Mouse (Mus musculus): ENCODE results near the gene Fam184a. TPM values are rescaled to one million over a fixed set of nuclear protein-coding genes. Genes with fewer than 3 reads are reported as not detected.
"Not testable (repeated sequence)": the region's sequence is repeated elsewhere in the genome, so short reads cannot be mapped to it uniquely, and the experiment has no call there.

Gene Fam184a
- total RNA-seq, 2 experiments from 2014 or later = 3.2 to 4.5 TPM

DNA sequence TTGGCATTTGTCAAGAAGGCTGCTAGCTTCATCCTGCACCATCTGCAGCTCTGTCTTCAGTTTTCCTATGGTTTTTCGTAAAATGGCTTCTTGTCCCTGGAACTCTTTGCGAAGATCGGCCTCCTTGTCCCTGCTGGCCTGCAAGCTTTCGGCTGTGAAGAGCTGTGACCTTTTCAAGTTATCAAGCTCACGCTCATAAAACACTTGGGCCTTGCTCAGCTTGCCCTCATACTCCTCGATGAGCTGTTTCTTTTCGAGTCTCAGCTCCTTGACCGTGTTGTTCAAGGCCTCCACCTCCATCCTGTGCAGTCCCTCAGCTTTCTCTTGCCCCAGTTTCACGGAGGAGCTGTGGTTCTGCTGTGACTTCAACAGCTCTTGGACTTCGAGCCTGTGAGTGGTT, 52.4 kb downstream of the Fam184a start:
- ATAC-seq (replicated peaks; ENCODE audit: low FRiP score, low TSS enrichment, poor library complexity, severe bottlenecking) = no peak

DNA sequence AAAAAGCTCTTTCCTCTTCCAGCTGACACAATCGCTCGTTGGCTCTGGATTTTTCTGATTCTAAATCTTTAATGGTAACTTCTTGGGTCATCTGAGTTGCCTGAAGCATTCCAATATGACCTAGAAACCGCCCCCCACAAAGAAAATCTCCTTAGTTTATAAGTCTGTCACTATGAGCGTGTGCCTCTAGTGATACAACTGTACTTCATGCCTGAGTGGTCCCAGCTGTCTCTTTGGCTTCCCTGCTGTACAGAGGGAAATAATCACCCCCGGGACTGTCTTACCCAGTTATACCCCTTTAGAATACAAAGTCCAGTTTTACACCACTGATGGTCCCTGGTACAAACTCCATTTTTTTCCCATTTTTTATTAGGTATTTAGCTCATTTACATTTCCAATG, 56.2 kb downstream of the Fam184a start:
- no peak for ATAC-seq (replicated peaks; ENCODE audit: low FRiP score, low TSS enrichment, poor library complexity, severe bottlenecking)

DNA sequence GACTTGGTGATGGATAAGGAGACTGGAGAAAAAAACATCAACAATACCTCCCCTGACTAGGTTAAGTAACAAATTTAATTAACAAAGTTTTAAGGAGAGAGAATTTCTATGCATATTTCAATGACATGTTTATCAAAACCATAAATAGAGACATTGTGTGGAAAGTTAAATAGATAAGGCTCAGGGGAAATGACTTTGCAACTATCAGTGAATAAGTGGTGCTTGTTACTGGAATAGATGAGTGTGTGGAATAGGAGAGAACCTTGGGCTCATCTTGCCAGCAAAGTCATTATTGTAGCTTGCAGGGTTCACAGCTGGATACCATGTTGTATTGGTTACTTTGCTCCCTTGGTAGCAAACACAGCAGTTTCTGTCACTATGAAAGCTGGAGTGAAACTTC, 59.7 kb downstream of the Fam184a start:
- ATAC-seq (replicated peaks; ENCODE audit: low FRiP score, low TSS enrichment, poor library complexity, severe bottlenecking) = peak; percentile 77

DNA sequence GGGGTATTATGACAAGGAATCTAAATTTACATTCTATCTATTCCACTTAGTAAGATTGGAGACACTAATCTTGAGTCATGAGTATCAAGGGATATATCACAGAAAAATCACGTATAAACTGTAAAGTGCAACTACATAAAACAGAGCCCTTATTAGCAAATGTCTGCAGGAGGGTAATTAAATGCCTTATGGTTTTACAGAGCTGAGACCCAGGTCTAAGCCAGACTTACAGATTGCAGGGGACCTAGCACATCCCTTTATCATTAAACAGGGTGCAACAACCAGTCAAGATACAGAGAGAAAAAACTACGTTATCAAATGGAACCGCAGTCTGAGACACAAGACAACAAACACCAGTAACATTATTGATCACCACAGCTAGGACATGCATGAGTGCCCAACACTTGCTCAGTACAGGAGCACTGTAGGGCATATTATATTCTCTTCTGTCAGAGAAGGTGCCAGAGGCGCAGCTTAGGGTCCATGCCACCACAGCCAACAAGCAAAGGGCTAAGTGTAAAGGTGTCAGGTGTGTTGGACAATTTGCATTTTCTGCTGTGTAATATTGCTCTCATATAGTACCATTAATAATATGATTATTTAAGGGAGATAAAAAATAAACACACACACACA, 61.9 kb downstream of the Fam184a start:
- ATAC-seq (replicated peaks; ENCODE audit: low FRiP score, low TSS enrichment, poor library complexity, severe bottlenecking) = no peak

DNA sequence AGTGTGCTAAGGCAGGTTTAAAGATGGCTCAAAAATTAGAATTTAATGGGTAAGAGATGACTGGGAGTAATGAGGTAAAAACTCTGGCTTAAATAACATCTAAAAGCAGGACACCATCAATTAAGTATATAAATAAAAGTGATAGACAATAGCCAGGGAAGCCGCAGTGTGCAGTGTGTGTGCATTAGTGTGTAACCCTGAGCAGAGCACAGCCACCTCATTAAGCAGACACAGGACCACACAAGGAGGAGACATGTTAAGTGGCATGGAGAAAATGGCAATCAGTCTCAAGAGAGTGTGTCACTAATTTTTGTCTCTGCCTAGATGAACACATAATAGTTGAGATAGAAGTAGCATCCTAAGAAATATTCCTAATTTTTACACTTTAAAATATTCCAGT, 62.4 kb downstream of the Fam184a start:
- ATAC-seq (replicated peaks; ENCODE audit: low FRiP score, low TSS enrichment, poor library complexity, severe bottlenecking) = no peak

DNA sequence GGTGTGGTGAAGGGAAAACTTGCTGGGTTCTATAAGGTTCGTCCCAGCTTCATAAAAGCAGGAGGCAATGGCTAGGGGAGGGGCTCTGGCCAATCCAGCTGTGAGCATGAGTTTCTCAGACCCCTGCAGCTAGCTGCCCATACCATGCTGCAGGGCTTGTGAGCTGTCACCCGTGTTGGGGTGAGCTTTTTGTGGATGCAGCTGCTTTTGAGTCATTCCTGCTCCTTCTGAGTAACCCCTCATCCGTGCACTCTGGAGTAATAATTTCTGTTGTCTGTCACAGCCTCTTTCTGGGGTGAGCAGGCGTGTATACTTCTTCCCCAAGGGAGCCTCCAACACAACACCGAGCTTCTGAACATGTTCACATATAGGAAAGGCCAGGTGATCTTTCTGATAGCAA, 63.0 kb downstream of the Fam184a start:
- ATAC-seq (replicated peaks; ENCODE audit: low FRiP score, low TSS enrichment, poor library complexity, severe bottlenecking) = no peak

DNA sequence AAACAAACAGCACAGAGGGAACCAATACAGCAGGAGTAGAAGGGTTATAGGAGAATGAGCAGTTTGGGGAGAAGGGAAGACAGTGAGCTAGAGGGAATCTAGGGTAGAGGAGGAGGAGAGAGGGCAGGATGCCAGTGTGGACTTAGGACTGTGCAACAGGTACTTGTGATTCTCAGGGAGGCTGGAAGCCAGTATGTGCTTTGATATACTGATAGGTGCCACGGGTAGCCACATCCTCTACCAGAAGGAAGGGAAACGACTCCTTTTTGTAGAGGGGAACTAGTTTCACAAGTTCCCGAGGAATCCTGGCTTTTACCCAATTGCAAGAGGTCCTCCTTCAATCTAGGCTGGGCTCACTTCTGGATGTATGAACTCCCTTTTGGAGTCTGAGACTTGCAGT, 65.1 kb downstream of the Fam184a start:
- no peak for ATAC-seq (replicated peaks; ENCODE audit: low FRiP score, low TSS enrichment, poor library complexity, severe bottlenecking)

DNA sequence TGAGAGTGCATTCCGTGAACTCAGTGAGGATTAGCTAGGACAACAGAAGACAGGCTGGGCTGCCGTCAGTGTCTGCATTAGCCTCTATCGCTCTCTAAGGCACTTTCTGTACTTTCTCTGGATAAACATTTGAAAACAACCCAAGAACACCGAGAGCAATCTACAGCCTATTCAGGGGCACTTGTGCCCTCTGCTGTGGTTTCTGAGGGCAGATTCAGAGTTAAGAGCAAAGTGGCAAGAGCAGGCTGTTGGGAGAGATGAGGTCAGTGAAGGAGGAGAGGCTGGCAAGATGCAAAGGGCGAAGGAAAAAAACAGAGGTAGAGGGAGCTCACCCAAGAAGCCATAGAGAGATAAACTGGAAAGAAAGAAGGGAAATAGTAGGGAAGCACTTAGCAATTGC, 67.7 kb downstream of the Fam184a start:
- ATAC-seq (replicated peaks; ENCODE audit: low FRiP score, low TSS enrichment, poor library complexity, severe bottlenecking) = no peak; the same call in 1 of the 2 replicates

DNA sequence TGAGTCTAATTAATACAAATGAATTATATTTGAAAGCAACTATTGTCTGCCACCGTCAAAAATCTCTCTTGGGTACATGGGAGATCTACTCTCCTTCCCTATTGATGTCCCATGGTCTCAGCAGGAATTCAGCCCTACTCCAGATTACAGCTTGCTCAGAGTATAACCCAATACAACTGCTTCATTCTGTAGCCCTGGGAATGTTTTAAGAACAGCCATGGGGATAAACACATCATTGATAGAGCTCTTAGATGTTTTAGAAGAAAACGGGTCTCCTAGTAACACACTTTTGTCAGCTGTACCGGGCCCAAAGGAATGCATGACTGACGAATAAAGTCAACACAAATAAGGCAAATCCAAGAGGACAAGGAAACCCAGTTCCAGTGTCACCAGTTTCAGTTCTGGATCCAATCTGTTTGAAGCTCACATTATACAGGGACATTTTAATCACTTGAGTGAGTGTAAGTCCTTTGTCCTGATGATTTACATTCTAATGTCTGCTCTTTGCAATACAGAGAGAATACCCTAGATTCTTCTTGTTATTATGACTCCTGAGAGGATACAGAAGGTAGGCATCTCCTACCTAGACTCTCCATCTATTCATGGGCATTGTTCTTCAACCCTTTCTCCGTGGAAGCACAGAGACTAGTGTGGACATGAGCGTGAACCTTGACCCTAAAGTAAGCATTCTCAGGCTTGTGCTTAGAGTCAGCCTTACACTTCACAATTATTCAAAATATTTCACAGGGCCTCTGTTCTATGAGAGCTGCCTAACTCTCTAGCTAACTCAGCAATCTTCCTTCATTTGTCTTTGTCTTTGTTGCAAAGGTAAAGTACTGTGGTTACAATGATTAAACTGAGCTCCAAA, 71.0 kb downstream of the Fam184a start:
- no peak for ATAC-seq (replicated peaks; ENCODE audit: low FRiP score, low TSS enrichment, poor library complexity, severe bottlenecking)

DNA sequence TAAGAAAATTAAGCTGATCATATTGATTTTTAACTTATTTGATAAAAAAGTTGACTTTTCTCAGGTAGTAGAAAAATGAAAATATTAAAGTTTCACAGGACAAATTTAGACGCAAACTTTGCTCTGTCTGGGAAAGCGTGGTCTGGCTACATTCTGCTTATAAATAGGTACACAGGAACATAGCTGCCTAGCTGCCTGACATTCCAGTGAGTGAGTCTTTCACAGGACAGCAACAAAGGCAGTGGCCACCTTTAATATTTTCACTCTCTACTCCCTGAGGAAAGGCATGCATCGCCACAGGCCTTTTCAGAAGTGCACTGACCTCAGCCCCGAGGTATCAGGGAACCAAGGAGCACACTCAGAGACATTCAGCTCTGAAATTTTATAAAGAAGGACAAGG, 89.1 kb downstream of the Fam184a start:
- ATAC-seq (replicated peaks; ENCODE audit: low FRiP score, low TSS enrichment, poor library complexity, severe bottlenecking) = no peak

DNA sequence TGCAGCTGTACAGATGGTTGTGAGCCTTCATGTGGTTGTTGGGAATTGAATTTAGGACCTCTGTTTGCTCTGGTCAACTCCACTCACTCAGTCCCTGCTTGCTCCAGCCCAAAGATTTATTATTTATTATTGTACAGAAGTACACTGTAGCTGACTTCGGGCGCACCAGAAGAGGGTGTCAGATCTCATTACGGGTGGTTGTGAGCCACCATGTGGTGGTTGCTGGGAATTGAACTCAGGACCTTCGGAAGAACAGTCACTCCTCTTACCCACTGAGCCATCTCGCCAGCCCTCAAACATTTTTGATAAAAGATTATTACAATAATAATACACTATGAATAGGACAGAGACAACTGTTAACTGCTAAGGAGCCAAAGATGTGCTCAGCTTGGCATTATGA, 96.7 kb downstream of the Fam184a start:
- not testable (repeated sequence) for ATAC-seq (replicated peaks; ENCODE audit: low FRiP score, low TSS enrichment, poor library complexity, severe bottlenecking)

DNA sequence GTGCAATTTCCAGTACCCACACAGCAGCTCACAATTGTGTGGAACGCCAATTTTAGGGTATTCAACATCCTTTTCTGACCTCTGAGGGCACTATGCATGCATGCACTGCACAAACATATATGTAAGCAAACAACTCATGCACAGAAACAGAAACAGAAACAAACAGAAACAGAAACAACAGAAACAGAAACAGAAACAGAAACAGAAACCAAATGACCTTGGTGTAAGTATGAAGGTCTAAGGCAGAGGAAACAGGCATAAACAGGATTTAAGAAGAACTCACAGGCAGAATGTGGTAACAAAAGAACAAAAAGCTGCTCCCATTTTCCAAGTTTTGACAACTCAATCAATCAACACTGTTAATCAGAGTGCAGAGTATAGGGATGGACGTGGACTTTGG, 100.2 kb downstream of the Fam184a start:
- no peak for ATAC-seq (replicated peaks; ENCODE audit: low FRiP score, low TSS enrichment, poor library complexity, severe bottlenecking)

DNA sequence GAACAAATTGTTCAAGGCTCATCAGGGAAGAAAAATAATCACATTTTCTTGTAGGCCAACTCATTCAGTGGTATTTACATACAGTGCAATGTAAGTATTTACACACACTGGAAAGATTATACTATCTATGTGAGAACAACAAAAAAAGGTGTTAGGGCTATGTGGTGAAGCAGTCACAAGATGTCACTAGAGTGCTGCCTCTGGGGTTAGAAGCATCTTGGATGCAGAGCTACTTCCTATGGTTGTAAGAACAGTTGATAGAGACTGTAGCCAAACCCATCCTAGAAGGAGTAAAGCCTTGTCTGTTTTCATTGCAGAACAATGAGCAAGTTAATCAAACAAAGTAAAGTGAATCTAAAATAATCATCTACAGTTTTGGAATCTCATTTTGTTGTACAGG, 109.4 kb downstream of the Fam184a start:
- ATAC-seq (replicated peaks; ENCODE audit: low FRiP score, low TSS enrichment, poor library complexity, severe bottlenecking) = peak; percentile 90

DNA sequence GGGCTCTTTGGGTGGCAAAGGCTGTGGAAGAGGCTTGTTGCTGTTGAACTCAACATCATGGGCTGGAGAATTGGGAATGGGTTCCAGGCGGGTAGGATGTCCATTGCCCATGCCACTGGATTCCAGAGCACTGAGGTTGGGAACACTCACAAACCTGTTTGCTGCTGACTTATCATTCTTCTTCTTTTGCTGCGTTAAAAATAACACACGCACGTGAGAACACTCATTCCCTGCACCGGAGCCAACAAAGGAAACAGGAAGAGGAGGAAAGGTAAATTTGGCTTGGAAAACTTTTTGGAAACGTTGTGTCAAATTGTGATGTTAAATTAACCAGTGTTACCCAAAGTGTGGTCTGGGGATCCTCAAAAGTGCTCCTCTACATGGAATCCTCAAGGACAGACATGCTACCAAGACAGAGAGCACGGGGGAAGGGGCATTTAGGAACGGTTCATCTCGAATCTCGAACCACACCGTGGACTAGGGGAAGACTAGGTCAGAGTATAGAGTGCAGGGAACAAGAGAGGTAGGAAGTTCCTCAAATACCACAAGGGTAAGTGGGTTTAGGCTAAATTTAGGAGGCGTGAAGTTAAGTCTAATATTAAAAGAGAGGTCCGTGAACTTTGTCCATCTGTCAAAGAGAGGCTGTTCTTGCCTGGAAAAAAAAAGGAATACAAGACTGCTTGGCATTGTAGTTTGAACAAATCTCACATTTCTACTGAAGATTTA, 115.5 kb downstream of the Fam184a start:
- ATAC-seq (replicated peaks; ENCODE audit: low FRiP score, low TSS enrichment, poor library complexity, severe bottlenecking) = no peak

DNA sequence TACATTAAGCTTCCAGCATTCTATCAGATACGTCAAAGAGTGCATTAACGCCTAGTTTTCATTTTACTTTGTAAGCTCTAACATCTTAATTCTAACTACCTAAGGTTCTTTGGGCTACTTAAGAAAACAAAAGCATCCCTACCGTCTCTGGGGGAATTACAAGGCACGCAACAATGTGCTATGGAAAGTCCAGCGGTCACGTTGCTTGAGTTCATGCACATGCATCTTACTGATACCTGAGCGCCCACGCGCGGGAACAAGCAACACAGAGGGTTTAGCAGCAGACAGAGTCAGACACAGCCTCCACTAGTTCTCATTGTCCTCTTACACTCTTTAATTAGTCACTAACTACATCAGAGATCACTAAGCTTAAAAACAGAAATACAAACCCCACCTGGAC, 116.8 kb downstream of the Fam184a start:
- ATAC-seq (replicated peaks; ENCODE audit: low FRiP score, low TSS enrichment, poor library complexity, severe bottlenecking) = no peak

DNA sequence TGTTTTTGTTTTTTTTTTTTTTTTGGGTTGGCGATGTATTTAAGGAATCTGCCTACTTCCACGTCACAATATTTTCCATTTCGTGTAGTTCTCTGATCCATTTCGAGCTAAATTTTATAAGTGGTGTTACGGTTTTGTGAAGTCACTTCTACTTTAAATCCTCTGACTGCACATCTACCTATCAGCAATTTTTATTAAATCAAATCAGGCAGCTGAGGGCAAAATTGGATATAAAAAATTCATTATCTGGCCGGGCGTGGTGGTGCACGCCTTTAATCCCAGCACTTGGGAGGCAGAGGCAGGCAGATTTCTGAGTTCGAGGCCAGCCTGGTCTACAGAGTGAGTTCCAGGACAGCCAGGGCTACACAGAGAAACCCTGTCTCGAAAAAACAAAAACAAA, 120.6 kb downstream of the Fam184a start, which contains the start of gene Mcm9:
TSS of gene Mcm9 (minus strand) at position 101 of the 400 bp plus-strand sequence.
- not testable (repeated sequence) for ATAC-seq (replicated peaks; ENCODE audit: low FRiP score, low TSS enrichment, poor library complexity, severe bottlenecking)

DNA sequence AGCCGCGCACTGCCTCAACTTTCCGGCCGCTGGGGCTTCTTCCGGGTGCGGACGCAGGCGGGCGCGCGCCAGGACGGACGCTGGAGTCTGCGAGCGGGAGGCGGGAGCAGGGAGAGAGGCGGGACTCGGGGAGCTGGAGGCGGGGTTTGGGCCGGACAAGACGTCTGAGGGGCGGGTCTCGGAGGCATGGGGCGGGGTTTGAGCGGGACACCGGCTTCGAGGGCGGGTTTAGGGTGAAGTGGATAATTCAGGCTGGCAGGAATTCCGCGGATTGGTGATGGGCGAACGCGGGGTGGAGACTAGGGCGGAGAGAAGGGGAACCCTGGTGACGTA, 121.0 kb downstream of the Fam184a start:
- peak; percentile 97 for ATAC-seq (replicated peaks; ENCODE audit: low FRiP score, low TSS enrichment, poor library complexity, severe bottlenecking)

DNA sequence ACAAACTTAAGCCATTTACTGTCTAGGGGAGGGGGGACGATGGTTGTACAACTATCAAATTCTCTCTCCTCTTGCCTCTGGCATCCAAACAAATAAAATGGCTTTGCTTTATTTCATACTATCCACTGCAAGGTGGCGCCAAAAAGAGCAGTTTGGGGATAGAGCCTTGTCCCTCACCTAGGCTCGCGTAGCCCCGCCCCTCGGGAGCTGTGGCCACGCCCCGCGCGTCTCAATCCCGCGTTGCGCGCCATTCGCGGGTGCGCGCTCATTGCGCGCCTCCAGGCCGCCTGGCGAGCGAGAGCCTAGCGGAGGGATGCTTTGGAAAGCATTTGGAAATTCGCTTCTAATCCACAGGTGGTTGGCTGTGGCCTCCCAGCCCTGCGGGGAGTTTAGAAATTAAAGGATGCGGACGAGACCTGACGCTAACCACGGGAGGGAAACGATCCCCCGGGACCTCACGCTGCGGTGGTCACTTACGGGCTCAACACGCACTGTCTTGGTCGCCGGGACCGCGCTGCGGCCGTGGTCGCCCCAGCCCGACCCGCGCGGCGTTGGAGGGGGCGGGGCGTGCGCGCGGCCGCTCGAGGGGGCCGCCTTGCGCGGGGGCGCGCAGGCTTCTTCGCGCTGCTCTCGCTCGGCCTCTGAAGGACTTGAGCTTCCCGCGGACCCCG, 121.5 kb downstream of the Fam184a start:
- peak; percentile 80 for ATAC-seq (replicated peaks; ENCODE audit: low FRiP score, low TSS enrichment, poor library complexity, severe bottlenecking)

DNA sequence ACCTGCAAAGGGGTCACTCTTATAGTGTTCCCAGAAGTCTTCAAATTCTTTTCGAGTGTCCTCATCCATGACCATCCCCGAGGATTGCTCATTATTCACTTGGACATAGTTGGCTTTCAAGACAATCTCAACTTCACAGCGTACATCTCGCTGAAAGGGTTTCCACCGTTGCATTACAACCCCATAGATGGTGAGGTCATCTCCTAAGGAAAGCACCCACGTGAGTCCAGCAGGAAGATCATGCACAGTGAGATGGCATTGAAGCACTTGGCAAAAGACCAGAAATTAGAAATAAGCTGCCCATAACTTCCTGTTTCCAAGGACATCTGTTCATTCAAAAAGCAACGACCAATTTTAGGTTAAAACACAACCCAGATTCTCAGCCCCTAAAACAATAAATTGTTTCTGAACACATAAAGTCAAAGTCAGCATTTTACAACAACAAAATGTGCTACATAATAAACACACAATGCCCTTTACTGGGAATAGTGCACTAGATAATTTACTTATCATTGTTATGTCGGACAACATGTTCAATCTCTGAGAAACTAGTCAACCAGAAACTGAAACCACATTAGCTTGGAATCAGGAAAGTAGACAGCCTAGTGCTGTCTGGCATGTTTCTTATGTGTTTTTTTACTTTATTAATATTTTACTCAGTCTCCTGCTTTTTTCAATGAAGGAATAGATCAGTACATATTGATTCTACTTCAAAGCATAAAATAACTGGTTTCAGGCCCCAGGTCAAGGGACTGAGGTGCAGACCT, 134.9 kb downstream of the Fam184a start:
- ATAC-seq (replicated peaks; ENCODE audit: low FRiP score, low TSS enrichment, poor library complexity, severe bottlenecking) = no peak

Data from megakaryocyte-erythroid progenitor cell, adult 5-6 weeks (primary cell).